Mouse (Mus musculus): ENCODE results near the gene Zfyve1.

DNA sequence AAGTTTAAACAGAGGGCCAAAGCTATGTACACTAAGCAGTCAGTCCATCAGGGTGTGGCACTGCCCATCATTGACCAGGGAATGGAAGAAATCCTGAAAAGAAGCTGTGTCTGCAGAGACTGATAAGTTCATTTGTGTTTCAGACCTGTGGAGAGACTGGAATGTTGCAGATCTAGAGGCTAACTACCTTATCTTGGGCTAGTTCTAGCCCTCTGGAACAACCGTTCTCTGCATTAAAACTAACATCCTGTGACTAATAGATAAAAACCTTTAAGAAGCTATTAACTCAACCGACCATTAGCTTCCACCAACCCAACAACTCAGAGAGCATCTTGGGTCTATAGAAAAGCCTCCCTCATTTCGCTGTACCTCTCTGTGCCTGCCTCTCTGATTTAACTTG, 79.4 kb downstream of the Zfyve1 start:
- TF ChIP-seq CTCF (IDR thresholded peaks at IDR 0.05; ENCODE audit: low read depth, low read length) (no peak), GATA2 (IDR thresholded peaks at IDR 0.05; ENCODE audit: borderline replicate concordance, low read depth, low read length) (no peak), TAL1 (conservative IDR thresholded peaks at IDR 0.05; ENCODE audit: low read depth, low read length) (peak; percentile 55)
